Mouse (Mus musculus) cortical plate, adult 2 months (tissue): ENCODE measurements around the gene Tango6. TPM values are rescaled to one million over a fixed set of nuclear protein-coding genes. Genes with fewer than 3 reads are reported as not detected.

Experiments used
- H3K27ac ChIP-seq: fragments of 200-500 bp; 2 replicates; pipeline ENCODE4 v1.5.1; 2012; ENCODE audit warnings: low read length, control low read depth, inconsistent platforms; ENCODE audit not compliant: insufficient read depth
- H3K4me1 ChIP-seq: fragments of 200-500 bp; 2 replicates; pipeline ENCODE4 v1.6.1; 2011; ENCODE audit warnings: low read length; ENCODE audit not compliant: control insufficient read depth, insufficient read depth
- H3K4me3 ChIP-seq: fragments of 200-500 bp; 2 replicates; pipeline ENCODE4 v1.5.1; 2011; ENCODE audit warnings: mild to moderate bottlenecking, low read length, control low read depth; ENCODE audit not compliant: insufficient read depth
- CTCF ChIP-seq: fragments of 200-500 bp; IDR thresholded peaks from 2 replicates; pipeline ENCODE4 v1.5.1; 2011; ENCODE audit warnings: mild to moderate bottlenecking, control low read depth, low read length; ENCODE audit not compliant: insufficient read depth; ENCODE audit errors: extremely low read depth
- POLR2A ChIP-seq: fragments of 200-500 bp; IDR thresholded peaks from 2 replicates; pipeline ENCODE4 v1.6.1; 2011; ENCODE audit warnings: mild to moderate bottlenecking, low read length, control low read depth; ENCODE audit not compliant: insufficient read depth; ENCODE audit errors: extremely low read depth
- polyA plus RNA-seq: library from polyadenylated mRNA; depleted of rRNA; stranded (reverse); fragments of >200 nt; gene quantifications from 2 replicates; pipeline ENCODE4 v1.2.3, GENCODE M21; 2012

Gene Tango6
- polyA plus RNA-seq, 1 experiment: 2.9 TPM

DNA sequence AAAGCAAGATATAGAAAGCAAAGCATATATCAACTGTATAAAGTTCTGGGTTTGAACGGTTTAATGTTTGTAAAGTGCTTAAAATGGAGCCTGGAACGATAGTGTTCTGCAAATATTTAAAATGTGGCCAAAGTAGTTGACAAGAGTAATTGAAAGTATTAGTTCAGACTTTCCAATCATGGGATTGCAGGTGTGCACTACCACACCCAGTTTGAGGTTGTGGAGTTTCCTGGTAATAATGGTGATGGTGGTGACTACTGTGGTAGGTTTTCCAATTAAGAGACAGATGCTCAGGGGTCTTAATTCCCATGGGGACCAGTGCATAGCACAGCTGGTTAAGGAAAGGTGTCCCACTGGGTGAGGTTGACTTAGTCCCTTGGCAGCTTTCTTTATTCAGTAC is 36.7 kb upstream of the Tango6 start:
- Histone ChIP-seq H3K4me1 (no peaks in the 10 kb centered on the region), H3K27ac (no peak overlapping the region), H3K4me3 (no peak overlapping the region)
- no peak for TF ChIP-seq CTCF
- TF ChIP-seq POLR2A: no peak

GRCm38 (mm10) chr8:106646731-106647130 is 36.1 kb upstream of the Tango6 start:
- no peak overlapping the region for H3K27ac ChIP-seq
- H3K4me3 ChIP-seq: no peak overlapping the region
- no peaks in the 10 kb centered on the region for H3K4me1 ChIP-seq
- TF ChIP-seq POLR2A: no peak
- TF ChIP-seq CTCF: no peak

- no peaks in the 10 kb centered on the region for H3K4me1 ChIP-seq
- peak; percentile 69 for TF ChIP-seq CTCF
- no peak for TF ChIP-seq POLR2A
- no peak overlapping the region for H3K27ac ChIP-seq
- no peak overlapping the region for H3K4me3 ChIP-seq
Observed at GRCm38 (mm10) chr8:106647387-106647786, 35.5 kb upstream of the Tango6 start.

GRCm38 (mm10) chr8:106648421-106648820 is 34.4 kb upstream of the Tango6 start:
- Histone ChIP-seq H3K27ac (no peak overlapping the region), H3K4me1 (no peaks in the 10 kb centered on the region), H3K4me3 (no peak overlapping the region)
- TF ChIP-seq CTCF (no peak), POLR2A (no peak)

- Histone ChIP-seq H3K27ac (no peak overlapping the region), H3K4me3 (no peak overlapping the region), H3K4me1 (no peaks in the 10 kb centered on the region)
- TF ChIP-seq POLR2A (no peak), CTCF (no peak)
Observed at GRCm38 (mm10) chr8:106651994-106652393, 30.9 kb upstream of the Tango6 start.

DNA sequence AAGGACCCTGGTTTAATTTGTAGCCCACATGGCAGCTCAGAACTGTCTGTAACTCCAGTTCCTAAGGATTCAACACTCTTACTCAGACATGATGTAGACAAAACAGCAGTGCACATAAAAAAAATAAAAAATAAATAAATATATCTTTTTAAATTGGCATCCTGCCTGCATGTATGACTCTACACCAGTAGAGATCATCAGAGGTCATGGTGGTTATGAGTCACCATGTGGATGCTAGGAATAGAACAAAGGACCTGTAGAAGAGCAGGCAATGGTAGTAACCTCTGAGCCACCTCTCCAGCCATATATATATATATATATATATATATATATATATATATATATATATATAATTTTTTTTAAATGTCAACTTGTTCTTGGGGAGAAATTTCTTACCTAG is 26.8 kb upstream of the Tango6 start:
- no peak overlapping the region for H3K27ac ChIP-seq
- no peak overlapping the region for H3K4me3 ChIP-seq
- no peak for TF ChIP-seq POLR2A
- H3K4me1 ChIP-seq: no peaks in the 10 kb centered on the region

DNA sequence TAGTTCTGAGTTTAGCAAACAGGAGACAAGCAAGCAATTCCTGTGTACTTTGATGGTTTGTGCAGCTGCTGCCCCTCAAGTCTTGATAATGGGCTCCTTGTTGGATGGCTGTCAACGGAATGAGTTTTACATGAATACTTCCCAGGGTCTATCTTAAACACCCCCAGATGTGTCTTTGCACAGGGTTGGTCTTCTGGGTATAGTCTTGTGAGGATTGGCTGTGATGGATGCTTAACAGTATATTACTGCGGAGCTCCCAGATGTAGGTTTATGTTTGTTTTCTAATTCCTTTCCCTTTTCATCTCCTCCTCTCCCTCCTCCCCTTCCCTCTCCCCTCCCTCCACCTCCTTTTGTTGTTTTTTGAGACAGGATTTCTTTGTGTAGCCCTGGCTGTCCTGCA is 10.1 kb upstream of the Tango6 start:
- TF ChIP-seq POLR2A (no peak), CTCF (no peak)
- no peaks in the 10 kb centered on the region for H3K4me1 ChIP-seq
- no peak overlapping the region for H3K4me3 ChIP-seq
- no peak overlapping the region for H3K27ac ChIP-seq

DNA sequence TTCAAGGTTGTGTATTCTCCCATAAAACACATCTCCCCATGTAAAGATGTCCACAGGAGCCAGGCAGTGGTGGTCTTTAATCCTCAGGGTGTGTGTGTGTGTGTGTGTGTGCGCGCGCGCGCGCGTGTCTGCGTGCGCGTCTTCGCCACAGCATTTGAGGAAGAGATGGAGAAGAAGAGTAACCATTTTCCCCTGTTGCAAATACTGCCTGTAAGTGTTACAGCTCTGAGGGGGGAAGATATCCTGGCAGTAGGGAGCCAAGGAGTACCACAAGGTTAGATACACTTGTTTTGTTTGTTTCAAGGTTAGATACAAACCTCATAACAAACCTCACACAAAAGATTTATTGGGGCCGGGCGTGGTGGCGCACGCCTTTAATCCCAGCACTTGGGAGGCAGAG is 8.6 kb upstream of the Tango6 start:
- TF ChIP-seq POLR2A (no peak), CTCF (no peak)

GRCm38 (mm10) chr8:106674894-106675293 is 8.0 kb upstream of the Tango6 start:
- no peak overlapping the region for H3K27ac ChIP-seq
- no peak overlapping the region for H3K4me3 ChIP-seq
- no peaks in the 10 kb centered on the region for H3K4me1 ChIP-seq
- TF ChIP-seq CTCF (0 out of 2 replicates have a peak, but pooled peaks have one; percentile 11), POLR2A (no peak)

More for the DNA sequence above, 8.6 kb upstream of the Tango6 start:
- Histone ChIP-seq H3K4me3 (no peak overlapping the region), H3K27ac (no peak overlapping the region), H3K4me1 (no peaks in the 10 kb centered on the region)

DNA sequence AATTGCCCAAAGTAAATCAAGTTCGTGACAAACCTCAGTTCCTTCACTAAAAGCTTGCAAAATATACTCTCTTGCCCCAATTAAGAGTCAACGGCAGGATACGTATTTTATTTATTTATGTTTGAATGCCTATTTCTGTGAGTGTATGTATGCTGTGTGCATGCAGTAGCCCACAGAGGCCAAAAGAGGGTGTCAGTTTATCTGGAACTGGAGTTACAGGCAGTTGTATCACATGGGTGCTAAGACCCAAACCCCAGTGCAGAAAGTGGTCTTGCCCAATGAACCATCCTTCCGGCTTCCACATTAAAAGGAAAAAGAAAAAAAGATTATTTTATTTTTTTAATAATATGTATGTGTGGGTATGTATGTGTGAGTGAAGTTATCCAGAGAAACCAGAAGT is 1.5 kb downstream of the Tango6 start:
- no peaks in the 10 kb centered on the region for H3K4me1 ChIP-seq
- no peak for TF ChIP-seq CTCF
- TF ChIP-seq POLR2A: no peak
- no peak overlapping the region for H3K27ac ChIP-seq
- H3K4me3 ChIP-seq: no peak overlapping the region

GRCm38 (mm10) chr8:106687479-106687878 is 4.6 kb downstream of the Tango6 start:
- no peak overlapping the region for H3K4me3 ChIP-seq
- TF ChIP-seq POLR2A (no peak), CTCF (peak; percentile 72)
- no peak overlapping the region for H3K27ac ChIP-seq
- H3K4me1 ChIP-seq: no peaks in the 10 kb centered on the region
